Mouse (Mus musculus) liver, embryonic 16.5 days (tissue): Measurements from ENCODE around the gene Olfr418. TPM values are rescaled to one million over a fixed set of nuclear protein-coding genes. Genes with fewer than 3 reads are reported as not detected.
"Not testable (repeated sequence)": the region's sequence is repeated elsewhere in the genome, so short reads cannot be mapped to it uniquely, and the experiment has no call there.

Experiments used
- ATAC-seq: fragments of 200-750 bp; cut with Nextera tagmentation; 2 replicates; pipeline ENCODE4 v1.8.0; 2017; ENCODE audit warnings: low read depth, mild to moderate bottlenecking, moderate number of reproducible peaks, moderate library complexity
- H3K27ac ChIP-seq: fragments of 300-500 bp; sonication (generic); 2 replicates; pipeline ENCODE4 v1.5.1; 2014; ENCODE audit warnings: mild to moderate bottlenecking, low read length
- H3K27me3 ChIP-seq: fragments of 300-500 bp; sonication (generic); 2 replicates; pipeline ENCODE4 v1.6.1; 2014; ENCODE audit warnings: low read depth, low read length, mixed read lengths; ENCODE audit not compliant: control insufficient read depth, insufficient read depth
- H3K36me3 ChIP-seq: fragments of 300-500 bp; sonication (generic); 2 replicates; pipeline ENCODE4 v1.6.1; 2014; ENCODE audit warnings: mild to moderate bottlenecking; ENCODE audit not compliant: control insufficient read depth, insufficient read depth
- H3K4me1 ChIP-seq: fragments of 300-500 bp; sonication (generic); 2 replicates; pipeline ENCODE4 v1.6.1; 2014; ENCODE audit warnings: low read depth, low read length, mixed read lengths; ENCODE audit not compliant: control insufficient read depth
- H3K4me2 ChIP-seq: fragments of 300-500 bp; sonication (generic); 2 replicates; pipeline ENCODE4 v1.6.1; 2014; ENCODE audit warnings: low read depth, low read length, mixed read lengths
- H3K4me3 ChIP-seq: fragments of 300-500 bp; sonication (generic); 2 replicates; pipeline ENCODE4 v1.5.1; 2014; ENCODE audit warnings: low read depth, mild to moderate bottlenecking, low read length
- H3K9ac ChIP-seq: fragments of 300-500 bp; sonication (generic); 2 replicates; pipeline ENCODE4 v1.6.1; 2014; ENCODE audit warnings: low read depth, low read length
- H3K9me3 ChIP-seq: fragments of 300-500 bp; sonication (generic); replicated peaks from 2 replicates; pipeline ENCODE4 v1.6.1; 2016; ENCODE audit warnings: low read length; ENCODE audit not compliant: control insufficient read depth
- WGBS: fragments of 180-500 bp; shearing (Covaris S2); extraction: QIAGEN DNeasy Blood & Tissue Kit; methylation state at CpG from one replicate; pipeline ENCODE4 v1.1.7; 2014; ENCODE audit not compliant: insufficient replicate concordance; 5-methylcytosine and 5-hydroxymethylcytosine counted together
- polyA plus RNA-seq: library from polyadenylated mRNA; unstranded; fragments of >200 nt; fragmentation: Nextera tagmentation; extraction: Ambion mirVana; gene quantifications from 2 replicates; pipeline ENCODE4 v1.2.1, GENCODE M21; 2015

Gene Olfr418
- polyA plus RNA-seq: not detected in 2 replicates

DNA sequence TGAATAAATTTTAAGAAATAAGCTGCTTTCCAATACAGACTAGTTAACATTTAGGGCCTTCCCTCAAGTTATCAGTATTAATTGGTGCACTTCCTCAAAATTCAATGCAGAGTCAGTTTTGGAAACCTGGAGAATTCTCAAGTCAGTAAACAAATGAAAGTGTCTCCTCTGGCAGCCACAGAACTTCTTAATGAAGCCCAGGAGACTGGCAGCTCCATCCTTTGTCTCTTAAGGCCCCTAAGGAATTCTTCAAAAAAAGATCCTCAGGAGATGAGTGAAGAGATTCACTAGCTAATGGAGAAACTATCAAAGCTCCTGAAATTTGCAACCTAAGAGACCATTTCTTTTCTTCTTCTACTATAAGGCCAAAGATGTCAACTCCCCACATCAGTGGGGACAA lies at the start of gene Olfr418:
TSS of gene Olfr418 (plus strand) at position 301 of the 400 bp plus-strand sequence.
- no peak for ATAC-seq
- Histone ChIP-seq H3K36me3 (no peaks in the 10 kb centered on the region), H3K27me3 (no peaks in the 10 kb centered on the region), H3K4me2 (no peak within 1 kb of the TSS), H3K4me1 (no peaks in the 10 kb centered on the region), H3K4me3 (no peak within 1 kb of the TSS), H3K27ac (no peak within 1 kb of the TSS), H3K9me3 (no peaks in the 10 kb centered on the region; the same call in 1 of the 2 replicates), H3K9ac (no peak within 1 kb of the TSS)

DNA sequence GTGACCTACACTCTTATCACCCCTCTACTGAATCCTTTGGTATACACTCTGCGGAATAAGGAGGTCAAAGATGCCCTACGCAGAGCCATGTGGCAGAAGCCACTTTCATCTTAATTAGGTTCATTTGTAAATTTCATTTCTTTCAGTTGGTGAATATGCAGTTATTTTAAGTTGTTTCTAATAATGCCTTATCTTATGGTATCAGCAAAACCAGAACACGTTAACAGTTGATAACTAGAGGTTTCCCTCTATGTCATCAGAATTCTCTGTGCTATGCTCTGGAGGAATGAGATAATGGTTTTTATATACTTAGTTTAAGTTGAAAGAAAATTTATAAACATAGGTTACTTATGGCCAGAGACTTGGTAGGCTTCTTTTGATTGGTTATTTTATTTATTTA lies 49.3 kb upstream of the Olfr418 start:
- Histone ChIP-seq H3K36me3 (no peaks in the 10 kb centered on the region), H3K27ac (no peak overlapping the region), H3K4me1 (no peaks in the 10 kb centered on the region), H3K9ac (no peak overlapping the region), H3K4me2 (no peak overlapping the region), H3K4me3 (no peak overlapping the region), H3K9me3 (no peaks in the 10 kb centered on the region), H3K27me3 (no peaks in the 10 kb centered on the region)
- 59% methylated on average over 3 of the region's 3 CpGs for WGBS
- no peak for ATAC-seq

DNA sequence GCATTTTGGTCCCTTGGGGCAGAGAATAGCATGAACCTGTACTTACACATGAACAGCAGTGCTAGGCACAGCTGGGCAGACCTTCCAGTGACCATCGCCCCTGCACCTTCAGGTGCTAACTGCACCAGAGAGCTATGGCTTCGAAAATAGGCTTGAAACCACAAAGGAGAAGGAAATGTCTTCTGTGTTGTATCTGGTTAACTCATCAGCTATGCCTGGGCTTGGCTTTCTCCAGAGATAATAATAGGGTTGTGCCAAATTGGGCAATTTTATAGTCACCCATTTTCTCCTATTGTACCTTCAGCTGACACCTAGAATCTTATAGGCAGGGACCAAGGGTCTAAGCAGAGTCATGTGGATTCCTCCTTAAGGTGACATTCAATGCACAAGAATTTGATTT lies 38.7 kb upstream of the Olfr418 start, which contains the start of gene Fcer1a:
TSS of gene Fcer1a (minus strand) at position 134 of the 400 bp plus-strand sequence.
- ATAC-seq: no peak
- Histone ChIP-seq H3K4me1 (no peaks in the 10 kb centered on the region), H3K9ac (no peak within 1 kb of the TSS), H3K27me3 (no peaks in the 10 kb centered on the region), H3K9me3 (no peaks in the 10 kb centered on the region), H3K36me3 (no peaks in the 10 kb centered on the region), H3K4me3 (no peak within 1 kb of the TSS), H3K27ac (no peak within 1 kb of the TSS), H3K4me2 (no peak within 1 kb of the TSS)
- 39% methylated on average over 2 of the region's 2 CpGs for WGBS

DNA sequence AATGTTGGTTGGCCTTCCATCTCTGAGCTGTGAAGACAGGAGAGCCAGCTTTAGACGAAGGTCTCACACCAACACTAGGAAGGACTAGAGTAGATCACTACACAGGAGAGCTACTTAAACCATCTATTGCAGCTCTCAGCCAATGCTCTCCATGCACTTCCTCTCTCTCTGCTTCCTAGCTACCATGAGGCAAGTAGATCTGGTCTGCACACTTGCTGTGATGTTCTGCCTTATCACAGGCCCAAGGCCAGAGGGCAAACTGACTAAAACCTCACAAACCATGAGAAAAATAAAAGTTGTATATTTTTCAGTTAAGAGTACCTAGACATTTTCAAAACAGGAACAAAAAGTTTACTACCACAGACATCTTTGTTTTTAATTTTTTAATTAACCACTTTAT lies 28.8 kb upstream of the Olfr418 start:
- ATAC-seq, H3K4me2 ChIP-seq: not testable (repeated sequence)
- 45% methylated on average over 1 of the region's 1 CpGs for WGBS

DNA sequence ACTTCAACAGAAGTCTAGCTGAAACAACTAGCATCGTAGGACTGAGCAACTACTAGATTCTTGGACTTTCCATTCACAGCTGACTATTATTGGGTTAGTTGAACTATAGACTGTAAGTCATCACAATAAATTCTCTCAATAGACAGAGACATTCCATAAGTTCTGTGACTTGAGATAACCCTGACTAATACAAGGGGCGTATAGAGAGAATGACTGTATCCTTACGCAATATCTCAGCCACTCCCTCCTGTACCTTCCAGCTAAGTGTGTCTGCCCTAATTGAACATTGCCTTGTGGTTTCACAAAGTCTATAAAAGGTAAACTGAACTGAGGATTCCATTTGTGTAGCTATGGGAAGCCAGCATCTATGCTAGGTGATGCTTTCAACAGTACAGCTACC lies 15.9 kb upstream of the Olfr418 start:
- no peak for ATAC-seq
- H3K9ac ChIP-seq: no peak overlapping the region
- no peak overlapping the region for H3K27ac ChIP-seq
- no peaks in the 10 kb centered on the region for H3K4me1 ChIP-seq
- no peaks in the 10 kb centered on the region for H3K27me3 ChIP-seq
- no peak overlapping the region for H3K4me2 ChIP-seq
- 67% methylated on average over 3 of the region's 3 CpGs for WGBS
- H3K9me3 ChIP-seq: no peaks in the 10 kb centered on the region
- H3K36me3 ChIP-seq: no peaks in the 10 kb centered on the region
- H3K4me3 ChIP-seq: no peak overlapping the region

More for the DNA sequence above, 28.8 kb upstream of the Olfr418 start:
- H3K9ac ChIP-seq, H3K4me3 ChIP-seq, H3K27me3 ChIP-seq, H3K9me3 ChIP-seq, H3K36me3 ChIP-seq, H3K27ac ChIP-seq, H3K4me1 ChIP-seq: not testable (repeated sequence)

DNA sequence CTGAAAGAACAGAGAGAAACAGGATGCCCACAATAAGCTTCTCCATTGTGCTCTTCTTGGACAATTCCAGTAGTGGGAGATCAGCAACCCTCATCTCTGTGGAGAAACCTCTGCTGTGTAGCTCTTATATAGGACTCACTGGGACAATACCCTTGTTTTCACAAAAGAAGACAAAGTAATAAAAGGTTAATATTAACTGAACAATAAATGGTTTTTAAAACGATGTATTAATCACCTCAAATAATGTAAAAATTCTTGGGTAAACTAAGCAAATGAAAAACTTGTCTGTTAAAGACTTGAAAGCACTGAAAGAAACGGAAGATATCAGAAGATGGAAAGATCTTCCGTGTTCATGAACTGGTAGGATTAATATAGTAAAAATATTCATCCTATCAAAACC lies 11.9 kb downstream of the Olfr418 start, which contains the start of gene Mptx2:
TSS of gene Mptx2 (minus strand) at position 101 of the 400 bp plus-strand sequence.
- WGBS: 41% methylated on average over 3 of the region's 3 CpGs
- no peaks in the 10 kb centered on the region for H3K27me3 ChIP-seq
- H3K9ac ChIP-seq: no peak within 1 kb of the TSS
- H3K4me2 ChIP-seq: no peak within 1 kb of the TSS
- H3K36me3 ChIP-seq: no peaks in the 10 kb centered on the region
- H3K4me3 ChIP-seq: no peak within 1 kb of the TSS
- no peak within 1 kb of the TSS for H3K27ac ChIP-seq
- H3K9me3 ChIP-seq: no peaks in the 10 kb centered on the region
- H3K4me1 ChIP-seq: no peaks in the 10 kb centered on the region
- no peak for ATAC-seq

DNA sequence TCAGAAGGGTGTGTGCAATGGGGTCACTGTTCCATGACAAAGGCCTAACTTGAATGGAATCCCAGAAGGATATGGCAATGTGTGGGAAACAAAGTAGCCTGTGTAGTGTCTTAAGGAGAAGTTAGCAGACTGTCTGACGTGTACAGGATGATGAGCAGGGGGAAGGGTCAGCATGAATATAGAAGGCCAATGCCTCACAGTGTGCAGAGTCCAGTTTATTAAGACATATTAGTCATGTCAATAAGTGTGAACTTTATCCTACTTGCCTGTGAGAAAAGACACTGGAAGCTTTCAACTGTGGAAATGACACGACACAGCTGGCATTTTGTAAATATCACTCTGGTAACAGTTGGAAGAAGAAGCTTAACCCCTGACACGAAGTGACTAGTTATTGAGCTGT lies 37.0 kb downstream of the Olfr418 start:
- not testable (repeated sequence) for H3K9me3 ChIP-seq, H3K36me3 ChIP-seq, ATAC-seq, H3K4me3 ChIP-seq, H3K9ac ChIP-seq, H3K4me1 ChIP-seq, H3K4me2 ChIP-seq, H3K27me3 ChIP-seq, H3K27ac ChIP-seq
- 34% methylated on average over 3 of the region's 3 CpGs for WGBS

DNA sequence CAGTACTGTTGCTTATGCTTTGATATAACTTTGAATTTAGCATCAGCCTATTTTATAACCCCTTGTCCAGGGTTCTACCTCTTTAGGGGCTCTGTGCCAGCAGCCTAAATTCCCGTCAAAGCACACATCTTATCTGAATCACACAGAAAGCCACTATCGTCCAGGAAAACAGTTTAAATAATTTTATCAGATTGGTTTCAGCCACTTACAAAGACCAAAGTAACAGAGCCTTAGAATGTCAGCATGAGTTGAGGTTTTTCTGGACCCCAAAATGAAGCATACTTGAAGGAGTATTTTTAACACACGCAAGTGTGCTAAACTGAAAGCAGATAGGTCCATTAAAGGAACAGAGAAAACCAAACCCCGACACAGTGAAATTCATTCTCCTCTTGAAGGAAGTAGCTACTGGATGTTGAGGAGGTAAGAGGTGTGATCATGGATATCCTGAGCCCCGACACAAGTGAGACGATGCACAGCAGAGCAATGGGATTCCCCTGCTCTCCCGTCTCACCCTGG lies 47.8 kb downstream of the Olfr418 start:
- not testable (repeated sequence) for H3K4me3 ChIP-seq, H3K9ac ChIP-seq, H3K9me3 ChIP-seq, H3K27me3 ChIP-seq, H3K4me1 ChIP-seq, H3K27ac ChIP-seq, H3K4me2 ChIP-seq, H3K36me3 ChIP-seq, ATAC-seq
- 47% methylated on average over 7 of the region's 7 CpGs for WGBS

DNA sequence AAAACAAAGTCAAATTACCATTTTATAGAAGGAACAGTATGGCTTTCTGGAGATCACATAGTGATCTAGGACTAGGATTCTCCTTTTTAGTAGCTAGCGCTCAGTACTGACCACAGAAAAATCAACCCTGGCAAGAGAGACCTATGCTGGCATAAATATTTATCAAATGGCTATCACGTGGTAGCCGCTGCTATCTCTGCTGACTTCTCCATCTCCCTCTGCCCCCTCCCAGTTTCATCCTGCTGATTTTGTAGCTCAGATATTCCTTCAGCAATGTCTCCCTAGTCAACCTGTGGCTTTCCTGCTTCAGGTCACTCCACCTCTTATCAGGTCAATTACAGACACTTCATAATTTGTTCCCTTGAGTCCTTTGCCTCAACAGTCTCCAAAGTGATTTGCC lies 49.9 kb downstream of the Olfr418 start:
- Histone ChIP-seq H3K4me1 (no peaks in the 10 kb centered on the region), H3K4me3 (no peak overlapping the region), H3K27ac (no peak overlapping the region), H3K9ac (no peak overlapping the region), H3K9me3 (no peaks in the 10 kb centered on the region), H3K4me2 (no peak overlapping the region), H3K27me3 (no peaks in the 10 kb centered on the region), H3K36me3 (no peaks in the 10 kb centered on the region)
- no peak for ATAC-seq
- 57% methylated on average over 3 of the region's 3 CpGs for WGBS
